Comparison of ENCODE assay signal across 8 mouse cellular contexts in the genomic region with DNA sequence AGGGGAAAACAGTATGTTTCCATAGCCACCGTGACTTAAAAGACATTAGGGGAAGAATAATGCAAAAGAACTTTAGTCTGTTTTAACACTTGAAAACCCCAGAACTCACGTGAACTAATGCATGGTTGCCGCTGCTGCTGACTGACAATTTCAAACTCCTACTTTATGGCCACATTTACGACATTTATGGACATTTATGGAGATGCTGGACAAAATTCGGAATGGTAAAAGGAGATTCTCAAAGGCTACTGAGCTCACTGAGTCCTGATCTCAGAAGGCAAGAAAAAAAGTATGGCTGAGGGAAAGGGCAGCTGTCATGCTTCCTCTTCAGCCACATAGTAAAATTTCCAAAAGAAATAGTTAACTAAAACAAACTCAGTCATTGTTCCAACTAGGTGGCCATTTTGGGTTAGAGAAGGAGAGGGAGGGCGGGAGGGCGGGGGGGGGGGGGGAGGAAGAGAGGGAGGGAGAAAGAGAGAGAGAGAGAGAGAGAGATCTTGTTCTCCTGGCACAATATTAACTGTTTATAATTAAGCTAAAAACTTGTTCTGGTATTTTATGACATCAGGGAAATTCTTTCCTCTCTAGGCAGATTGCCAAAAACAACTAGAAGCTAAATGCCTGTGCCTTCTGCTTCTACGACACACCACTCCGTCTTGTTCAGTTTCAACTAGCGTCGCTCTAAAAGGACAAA. TPM values are rescaled to one million over a fixed set of nuclear protein-coding genes. Genes with fewer than 3 reads are reported as not detected.
A peak's percentile ranks its signal among the peaks of the same experiment; 100 is the strongest.
DNase-seq lines count a peak whose midpoint lies in the region; ATAC-seq and TF ChIP-seq lines count a peak whose summit lies in the region.

No protein-coding gene starts in this region.

- TF ChIP-seq CTCF in liver, adult 2 months (IDR thresholded peaks at IDR 0.05; ENCODE audit: low read depth, low read length) = no peak

- H3K79me2 ChIP-seq in liver, adult 2 months (ENCODE audit: control insufficient read depth, insufficient read depth, low read length) = peaks cover 7% of the 10 kb centered on the region

- DNase-seq in gastrocnemius, adult 18-20 months (ENCODE audit: low spot score) = peak; percentile 44
- no peak for DNase-seq in gastrocnemius, postnatal 10 days
- DNase-seq in liver, adult 2 months (ENCODE audit: extremely low read depth, low read depth, low spot score) = peak; percentile 89
- peak; percentile 71 for DNase-seq in naive thymus-derived CD4-positive, alpha-beta T cell, adult 2 months (ENCODE audit: low read depth)
- DNase-seq in right cerebral cortex, postnatal 14 days = no peak
- no peak for DNase-seq in urinary bladder, postnatal 25 days (ENCODE audit: low spot score)

- peak overlapping the region; percentile 67 for H3K4me2 ChIP-seq in heart, embryonic 15.5 days

- no peak for ATAC-seq in heart, embryonic 15.5 days (replicated peaks; ENCODE audit: insufficient number of reproducible peaks, insufficient read depth, low FRiP score, low read depth)

- peak overlapping the region; percentile 49 for H3K9ac ChIP-seq in heart, embryonic 15.5 days
- peak overlapping the region; percentile 82 for H3K9ac ChIP-seq in liver, adult 2 months (ENCODE audit: low read depth, low read length)

- no peaks in the 10 kb centered on the region for H3K36me3 ChIP-seq in heart, embryonic 15.5 days
- no peaks in the 10 kb centered on the region; the same call in 1 of the 2 replicates for H3K36me3 ChIP-seq in liver, adult 2 months (ENCODE audit: control insufficient read depth, insufficient read depth, low read length)

- H3K27ac ChIP-seq in brown adipose tissue, adult 24 weeks (replicated peaks; ENCODE audit: low read depth, low read length) = peak overlapping the region; percentile 50
- peak overlapping the region; percentile 89 for H3K27ac ChIP-seq in heart, embryonic 15.5 days
- peak overlapping the region; percentile 33 for H3K27ac ChIP-seq in liver, adult 2 months (replicated peaks; ENCODE audit: insufficient read depth, low read depth, low read length)

- H3K4me3 ChIP-seq in brown adipose tissue, adult 24 weeks (ENCODE audit: insufficient read depth, low read depth, low read length) = peak overlapping the region; percentile 67
- H3K4me3 ChIP-seq in heart, embryonic 15.5 days = peak overlapping the region; percentile 56
- H3K4me3 ChIP-seq in liver, adult 2 months (ENCODE audit: insufficient read depth, low read depth, low read length) = peak overlapping the region; percentile 70

- peaks cover 8% of the 10 kb centered on the region for H3K4me1 ChIP-seq in brown adipose tissue, adult 24 weeks (ENCODE audit: control insufficient read depth, insufficient read depth, insufficient read length, low read length)
- H3K4me1 ChIP-seq in heart, embryonic 15.5 days (replicated peaks) = peaks cover 24% of the 10 kb centered on the region
- H3K4me1 ChIP-seq in liver, adult 2 months (ENCODE audit: control insufficient read depth, insufficient read depth, low read length) = peaks cover 14% of the 10 kb centered on the region

- TF ChIP-seq POLR2A in liver, adult 2 months (IDR thresholded peaks at IDR 0.05; ENCODE audit: extremely low read depth, insufficient read depth, low read length) = no peak

- 7% methylated on average over 11 of the region's 11 CpGs for WGBS in heart, embryonic 15.5 days
- WGBS in liver, adult 2 months = 2% methylated on average over 10 of the region's 11 CpGs

- H3K27me3 ChIP-seq in heart, embryonic 15.5 days = no peaks in the 10 kb centered on the region
- no peaks in the 10 kb centered on the region for H3K27me3 ChIP-seq in liver, adult 2 months (ENCODE audit: control insufficient read depth, insufficient read depth, low read length)

- H3K9me3 ChIP-seq in heart, embryonic 15.5 days (replicated peaks) = no peaks in the 10 kb centered on the region

RNA-seq across cellular contexts. Expression of a gene that starts 17.7 kb away (rescaled TPM):
- total RNA-seq in gastrocnemius, adult 18-20 months (2021) = 100 to 1,000 TPM in 1 of 2 experiments, 10 to 100 TPM in 1; 51.5 to 107 TPM
- total RNA-seq in gastrocnemius, postnatal 10 days (2021) = 10 to 100 TPM; 52.7 to 58.7 TPM
- polyA plus RNA-seq in brown adipose tissue, adult 24 weeks (2012; ENCODE audit: insufficient read depth, insufficient read length, missing spikeins) = 40.7 and 64.7 TPM in 2 replicates
- 44.4 and 50.3 TPM in 2 replicates for polyA plus RNA-seq in heart, embryonic 15.5 days (2015; fragmentation: Nextera tagmentation; extraction: Ambion mirVana)
- total RNA-seq in liver, adult 2 months (2014; rRNA removed) = 22.4 and 23.0 TPM in 2 replicates
- 5.3 and 6.3 TPM in 2 replicates for polyA plus RNA-seq in liver, adult 2 months (2012; rRNA removed)

RNA-seq across cellular contexts. Expression of a gene that starts 17.8 kb away (rescaled TPM):
- 10 to 100 TPM; 21.6 to 31.6 TPM for total RNA-seq in gastrocnemius, adult 18-20 months (2021)
- 10 to 100 TPM; 39.2 to 71.9 TPM for total RNA-seq in gastrocnemius, postnatal 10 days (2021)
- polyA plus RNA-seq in brown adipose tissue, adult 24 weeks (2012; ENCODE audit: insufficient read depth, insufficient read length, missing spikeins) = 26.9 and 63.5 TPM in 2 replicates
- polyA plus RNA-seq in heart, embryonic 15.5 days (2015; fragmentation: Nextera tagmentation; extraction: Ambion mirVana) = 106 and 115 TPM in 2 replicates
- 61.9 and 71.5 TPM in 2 replicates for total RNA-seq in liver, adult 2 months (2014; rRNA removed)
- 17.5 and 28.1 TPM in 2 replicates for polyA plus RNA-seq in liver, adult 2 months (2012; rRNA removed)

RNA-seq across cellular contexts. Expression of a gene that starts 26.4 kb away (rescaled TPM):
- under 1 TPM in 1 of 2 experiments, not detected in 1; 0.55 TPM for total RNA-seq in gastrocnemius, adult 18-20 months (2021)
- total RNA-seq in gastrocnemius, postnatal 10 days (2021) = 1 to 10 TPM in 1 of 2 experiments, under 1 TPM in 1; 0.96 to 1.4 TPM
- polyA plus RNA-seq in brown adipose tissue, adult 24 weeks (2012; ENCODE audit: insufficient read depth, insufficient read length, missing spikeins) = not detected in 2 replicates
- polyA plus RNA-seq in heart, embryonic 15.5 days (2015; fragmentation: Nextera tagmentation; extraction: Ambion mirVana) = 4.6 and 5.0 TPM in 2 replicates
- total RNA-seq in liver, adult 2 months (2014; rRNA removed) = 0.34 and 0.46 TPM in 2 replicates
- polyA plus RNA-seq in liver, adult 2 months (2012; rRNA removed) = 0.05 and 0.22 TPM in 2 replicates

Comparison
In these comparisons a context has a peak if more than half of its experiments do, and no peak if none do; other contexts are left out.
1. DNase-seq: peak in gastrocnemius, adult 18-20 months (single experiment), liver, adult 2 months (single experiment) and naive thymus-derived CD4-positive, alpha-beta T cell, adult 2 months (single experiment); none in gastrocnemius, postnatal 10 days (single experiment), right cerebral cortex, postnatal 14 days (single experiment) and urinary bladder, postnatal 25 days (single experiment).
2. H3K27ac ChIP-seq: peak in every context shown above with its lines; median percentile 89 in heart, embryonic 15.5 days; 50 in brown adipose tissue, adult 24 weeks; 33 in liver, adult 2 months.
3. Peak in every context shown above with its lines, with median percentiles within 50 percentile points of each other: H3K4me3 ChIP-seq.